Mouse (Mus musculus) bone marrow macrophage, adult 2 months (primary cell): ENCODE data around the gene Pzp.

Experiments used
- CTCF ChIP-seq: IDR thresholded peaks from 2 replicates; pipeline ENCODE4 v1.5.1; 2012; ENCODE audit warnings: low read depth, mild to moderate bottlenecking, low read length, moderate library complexity
- POLR2A ChIP-seq: IDR thresholded peaks from 2 replicates; pipeline ENCODE4 v1.6.1; 2012; ENCODE audit warnings: mild to moderate bottlenecking, low read depth, low read length, borderline replicate concordance

GRCm38 (mm10) chr6:128469451-128469850, 57.1 kb downstream of the Pzp start:
- TF ChIP-seq CTCF, result no peak
- TF ChIP-seq POLR2A, result no peak
